Mouse (Mus musculus) cerebellum, postnatal 25 days (tissue): ENCODE measurements around the gene 4930432M17Rik.
A peak's percentile ranks its signal among the peaks of the same experiment; 100 is the strongest.

ENCODE experiments used
- DNase-seq, 2 experiments: peaks; one replicate each; pipeline ENCODE4 v3.0.0; 2021; ENCODE audit warnings: mixed read lengths in 2 of 2

Gene 4930432M17Rik

GRCm38 (mm10) chr3:121712222-121712621, 41.7 kb downstream of the 4930432M17Rik start:
- DNase-seq, result no peak

- no peak for DNase-seq
Measured at GRCm38 (mm10) chr3:121713151-121713701, 42.7 kb downstream of the 4930432M17Rik start.

GRCm38 (mm10) chr3:121713816-121714215, 43.3 kb downstream of the 4930432M17Rik start:
- DNase-seq, result no peak

GRCm38 (mm10) chr3:121714461-121714860, 43.9 kb downstream of the 4930432M17Rik start:
- no peak for DNase-seq

GRCm38 (mm10) chr3:121715336-121715735, 44.8 kb downstream of the 4930432M17Rik start:
- no peak for DNase-seq

- no peak for DNase-seq
Measured at GRCm38 (mm10) chr3:121715741-121716459, 45.3 kb downstream of the 4930432M17Rik start.

GRCm38 (mm10) chr3:121716480-121716879, 45.9 kb downstream of the 4930432M17Rik start:
- no peak for DNase-seq

- no peak for DNase-seq
Measured at GRCm38 (mm10) chr3:121718679-121719078, 48.1 kb downstream of the 4930432M17Rik start.

- DNase-seq, result no peak
Measured at GRCm38 (mm10) chr3:121719701-121720100, 49.1 kb downstream of the 4930432M17Rik start.

GRCm38 (mm10) chr3:121720801-121721690, 50.5 kb downstream of the 4930432M17Rik start:
- no peak for DNase-seq

- DNase-seq, result no peak
Measured at GRCm38 (mm10) chr3:121721691-121722070, 51.1 kb downstream of the 4930432M17Rik start.

- DNase-seq, result peak; percentile 85 to 91
Measured at GRCm38 (mm10) chr3:121722971-121723844, 52.6 kb downstream of the 4930432M17Rik start, which contains the start of gene F3. F3 (plus strand) TSS chr3:121723537.

- DNase-seq, result peak; percentile 31
Measured at GRCm38 (mm10) chr3:121723968-121724524, 53.5 kb downstream of the 4930432M17Rik start.

- no peak for DNase-seq
Measured at GRCm38 (mm10) chr3:121724553-121724952, 54.0 kb downstream of the 4930432M17Rik start.

GRCm38 (mm10) chr3:121725651-121726050, 55.1 kb downstream of the 4930432M17Rik start:
- no peak for DNase-seq

- DNase-seq, result no peak
Measured at GRCm38 (mm10) chr3:121729678-121730077, 59.1 kb downstream of the 4930432M17Rik start.
